Mouse (Mus musculus): ENCODE measurements around the gene Ldha. TPM values are rescaled to one million over a fixed set of nuclear protein-coding genes. Genes with fewer than 3 reads are reported as not detected.
A peak's percentile ranks its signal among the peaks of the same experiment; 100 is the strongest.

The Ldha gene
- polyA plus RNA-seq, 1 experiment from 2014 or later = 545 TPM

GRCm38 (mm10) chr7:46843576-46843975, 2.3 kb downstream of the Ldha start:
- Histone ChIP-seq H3K27me3 (ENCODE audit: control insufficient read depth, insufficient read depth, low read length) (no peaks in the 10 kb centered on the region), H3K4me1 (replicated peaks; ENCODE audit: control insufficient read depth, insufficient read depth, low read length) (peaks cover 8% of the 10 kb centered on the region), H3K4me2 (replicated peaks) (no peak overlapping the region), H3K27ac (no peak overlapping the region), H3K9me3 (ENCODE audit: control insufficient read depth, low read length) (no peaks in the 10 kb centered on the region), H3K4me3 (replicated peaks; ENCODE audit: low read length) (no peak overlapping the region), H3K9ac (no peak overlapping the region), H3K36me3 (replicated peaks; ENCODE audit: control insufficient read depth, insufficient read depth) (peaks cover 6% of the 10 kb centered on the region; the same call in 1 of the 2 replicates)
- no peak for DNase-seq (ENCODE audit: low spot score)
- WGBS = 93% methylated on average over 4 of the region's 4 CpGs
- ATAC-seq (ENCODE audit: low FRiP score) = no peak

GRCm38 (mm10) chr7:46845211-46845977, 4.1 kb downstream of the Ldha start:
- Histone ChIP-seq H3K9me3 (ENCODE audit: control insufficient read depth, low read length) (no peaks in the 10 kb centered on the region), H3K4me2 (replicated peaks) (peak overlapping the region; percentile 99), H3K36me3 (replicated peaks; ENCODE audit: control insufficient read depth, insufficient read depth) (peaks cover 23% of the 10 kb centered on the region), H3K4me1 (replicated peaks; ENCODE audit: control insufficient read depth, insufficient read depth, low read length) (no peaks in the 10 kb centered on the region; the same call in 1 of the 2 replicates), H3K27ac (peak overlapping the region; percentile 90), H3K9ac (peak overlapping the region; percentile 87), H3K27me3 (ENCODE audit: control insufficient read depth, insufficient read depth, low read length) (no peaks in the 10 kb centered on the region), H3K4me3 (replicated peaks; ENCODE audit: low read length) (peak overlapping the region; percentile 89)
- WGBS = under 1% methylated on average over 50 of the region's 51 CpGs
- ATAC-seq (ENCODE audit: low FRiP score) (peak; percentile 89), DNase-seq (ENCODE audit: low spot score) (peak; percentile 91)

GRCm38 (mm10) chr7:46845978-46846485, 4.8 kb downstream of the Ldha start:
- WGBS = under 1% methylated on average over 36 of the region's 36 CpGs

GRCm38 (mm10) chr7:46846486-46847244, 5.4 kb downstream of the Ldha start:
- peaks cover 36% of the 10 kb centered on the region for H3K36me3 ChIP-seq (replicated peaks; ENCODE audit: control insufficient read depth, insufficient read depth)
- H3K4me3 ChIP-seq (replicated peaks; ENCODE audit: low read length) = peak overlapping the region; percentile 89
- no peaks in the 10 kb centered on the region for H3K9me3 ChIP-seq (ENCODE audit: control insufficient read depth, low read length)
- under 1% methylated on average over 28 of the region's 28 CpGs for WGBS
- peak; percentile 56 for ATAC-seq (ENCODE audit: low FRiP score)
- DNase-seq (ENCODE audit: low spot score) = peak; percentile 74
- peak overlapping the region; percentile 90 for H3K27ac ChIP-seq
- H3K27me3 ChIP-seq (ENCODE audit: control insufficient read depth, insufficient read depth, low read length) = no peaks in the 10 kb centered on the region
- peak overlapping the region; percentile 87 for H3K9ac ChIP-seq
- peak overlapping the region; percentile 99 for H3K4me2 ChIP-seq (replicated peaks)
- no peaks in the 10 kb centered on the region; the same call in 1 of the 2 replicates for H3K4me1 ChIP-seq (replicated peaks; ENCODE audit: control insufficient read depth, insufficient read depth, low read length)

More at GRCm38 (mm10) chr7:46845978-46846485, 4.8 kb downstream of the Ldha start:
- peak overlapping the region; percentile 89 for H3K4me3 ChIP-seq (replicated peaks; ENCODE audit: low read length)
- H3K4me1 ChIP-seq (replicated peaks; ENCODE audit: control insufficient read depth, insufficient read depth, low read length) = no peaks in the 10 kb centered on the region; the same call in 1 of the 2 replicates
- no peaks in the 10 kb centered on the region for H3K27me3 ChIP-seq (ENCODE audit: control insufficient read depth, insufficient read depth, low read length)
- H3K27ac ChIP-seq = peak overlapping the region; percentile 90
- H3K36me3 ChIP-seq (replicated peaks; ENCODE audit: control insufficient read depth, insufficient read depth) = peaks cover 30% of the 10 kb centered on the region
- ATAC-seq (ENCODE audit: low FRiP score) (peak; percentile 54), DNase-seq (ENCODE audit: low spot score) (peak; percentile 39)
- no peaks in the 10 kb centered on the region for H3K9me3 ChIP-seq (ENCODE audit: control insufficient read depth, low read length)
- H3K9ac ChIP-seq = peak overlapping the region; percentile 87
- peak overlapping the region; percentile 99 for H3K4me2 ChIP-seq (replicated peaks)

DNA sequence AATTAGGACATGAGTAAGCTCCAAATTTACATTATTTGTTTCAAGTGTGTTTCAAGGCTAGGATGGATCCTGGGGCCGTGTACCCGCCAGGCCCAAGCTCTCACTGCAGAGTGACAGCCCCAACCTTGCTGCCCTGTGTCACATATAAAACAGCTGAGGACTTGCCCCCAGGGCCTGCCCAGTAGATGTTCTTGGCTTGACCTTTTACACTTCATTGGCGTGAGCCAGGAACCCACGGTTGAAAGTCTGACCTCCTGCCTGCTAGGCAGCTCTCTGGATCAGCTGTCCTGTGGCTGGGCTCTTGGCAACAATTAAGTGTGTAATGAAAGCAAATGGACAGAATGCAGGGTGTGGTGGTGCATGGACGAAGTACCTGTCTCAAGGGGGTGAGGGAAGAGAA, 8.0 kb downstream of the Ldha start:
- WGBS = 58% methylated on average over 5 of the region's 5 CpGs
- Histone ChIP-seq H3K4me3 (replicated peaks; ENCODE audit: low read length) (no peak overlapping the region), H3K4me2 (replicated peaks) (no peak overlapping the region), H3K36me3 (replicated peaks; ENCODE audit: control insufficient read depth, insufficient read depth) (peaks cover 62% of the 10 kb centered on the region), H3K27ac (no peak overlapping the region), H3K4me1 (replicated peaks; ENCODE audit: control insufficient read depth, insufficient read depth, low read length) (no peaks in the 10 kb centered on the region; the same call in 1 of the 2 replicates), H3K27me3 (ENCODE audit: control insufficient read depth, insufficient read depth, low read length) (no peaks in the 10 kb centered on the region), H3K9ac (no peak overlapping the region), H3K9me3 (ENCODE audit: control insufficient read depth, low read length) (no peaks in the 10 kb centered on the region)
- DNase-seq (ENCODE audit: low spot score) (no peak), ATAC-seq (ENCODE audit: low FRiP score) (no peak)

DNA sequence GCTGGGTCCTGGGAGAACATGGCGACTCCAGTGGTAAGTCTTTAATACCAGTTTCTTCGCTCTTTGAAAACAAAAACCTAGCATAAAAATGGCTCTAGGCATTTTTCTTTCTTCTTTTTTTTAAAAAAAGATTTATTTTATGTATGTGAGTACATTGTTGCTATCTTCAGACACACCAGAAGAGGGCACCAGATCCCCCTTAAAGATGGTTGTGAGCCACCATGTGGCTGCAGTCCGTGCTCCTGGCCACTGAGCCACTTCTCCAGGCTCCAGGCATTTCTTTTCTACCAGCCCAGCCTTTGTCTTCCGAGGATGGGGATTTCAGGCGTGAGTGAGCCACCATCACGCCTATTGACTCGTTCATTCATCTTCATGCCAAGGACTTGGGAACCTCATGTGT, 9.8 kb downstream of the Ldha start:
- no peak for ATAC-seq (ENCODE audit: low FRiP score)
- Histone ChIP-seq H3K4me1 (replicated peaks; ENCODE audit: control insufficient read depth, insufficient read depth, low read length) (no peaks in the 10 kb centered on the region; the same call in 1 of the 2 replicates), H3K4me2 (replicated peaks) (no peak overlapping the region), H3K9ac (no peak overlapping the region), H3K27ac (no peak overlapping the region), H3K36me3 (replicated peaks; ENCODE audit: control insufficient read depth, insufficient read depth) (peaks cover 78% of the 10 kb centered on the region), H3K9me3 (ENCODE audit: control insufficient read depth, low read length) (no peaks in the 10 kb centered on the region), H3K27me3 (ENCODE audit: control insufficient read depth, insufficient read depth, low read length) (no peaks in the 10 kb centered on the region), H3K4me3 (replicated peaks; ENCODE audit: low read length) (no peak overlapping the region)
- no peak for DNase-seq (ENCODE audit: low spot score)
- WGBS = 56% methylated on average over 7 of the region's 7 CpGs

DNA sequence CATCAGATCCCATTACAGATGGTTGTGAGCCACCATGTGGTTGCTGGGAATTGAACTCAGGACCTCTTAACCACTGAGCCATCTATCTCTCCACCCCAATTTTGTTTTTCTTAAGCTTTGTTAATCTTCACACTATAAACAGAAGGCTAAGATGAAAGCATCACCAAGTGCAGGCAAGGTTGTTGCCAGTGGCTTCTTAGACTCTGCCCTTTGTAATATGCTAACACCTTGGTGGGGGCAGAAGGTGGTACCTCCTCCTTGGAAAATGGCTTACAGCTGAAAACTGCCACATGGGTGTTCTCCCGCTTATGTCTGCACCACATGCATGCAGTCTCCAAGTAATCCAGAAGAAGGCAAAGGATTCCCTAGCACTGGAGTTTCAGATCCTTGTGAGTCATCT, 11.4 kb downstream of the Ldha start:
- ATAC-seq (ENCODE audit: low FRiP score) = no peak
- Histone ChIP-seq H3K4me2 (replicated peaks) (no peak overlapping the region), H3K9me3 (ENCODE audit: control insufficient read depth, low read length) (no peaks in the 10 kb centered on the region), H3K27me3 (ENCODE audit: control insufficient read depth, insufficient read depth, low read length) (no peaks in the 10 kb centered on the region), H3K27ac (no peak overlapping the region), H3K9ac (no peak overlapping the region), H3K4me1 (replicated peaks; ENCODE audit: control insufficient read depth, insufficient read depth, low read length) (no peaks in the 10 kb centered on the region), H3K4me3 (replicated peaks; ENCODE audit: low read length) (no peak overlapping the region), H3K36me3 (replicated peaks; ENCODE audit: control insufficient read depth, insufficient read depth) (peaks cover 82% of the 10 kb centered on the region)
- no peak for DNase-seq (ENCODE audit: low spot score)
- 97% methylated on average over 1 of the region's 1 CpGs for WGBS

DNA sequence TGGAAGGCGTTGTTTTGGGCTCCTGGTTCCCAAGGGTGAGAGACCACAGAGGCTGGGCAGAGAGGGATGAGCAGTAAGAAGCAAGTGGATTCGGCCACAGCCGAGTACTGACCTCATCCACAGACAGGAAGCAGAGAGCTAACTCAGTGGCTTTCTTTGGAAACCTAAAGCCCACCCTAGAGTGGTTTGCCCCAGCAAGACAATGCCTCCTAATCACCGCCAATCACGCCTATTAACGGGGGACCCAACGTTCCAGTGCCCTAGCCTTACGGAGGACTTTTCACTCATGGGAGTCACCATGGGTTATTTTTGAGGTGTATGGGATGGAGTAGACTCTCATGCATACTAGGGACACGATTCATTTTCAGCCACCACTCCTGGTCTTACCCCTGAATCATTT, 12.1 kb downstream of the Ldha start:
- Histone ChIP-seq H3K4me2 (replicated peaks) (no peak overlapping the region), H3K36me3 (replicated peaks; ENCODE audit: control insufficient read depth, insufficient read depth) (peaks cover 78% of the 10 kb centered on the region), H3K27ac (no peak overlapping the region), H3K4me3 (replicated peaks; ENCODE audit: low read length) (no peak overlapping the region), H3K27me3 (ENCODE audit: control insufficient read depth, insufficient read depth, low read length) (no peaks in the 10 kb centered on the region), H3K4me1 (replicated peaks; ENCODE audit: control insufficient read depth, insufficient read depth, low read length) (no peaks in the 10 kb centered on the region), H3K9ac (no peak overlapping the region), H3K9me3 (ENCODE audit: control insufficient read depth, low read length) (no peaks in the 10 kb centered on the region)
- WGBS = 90% methylated on average over 9 of the region's 9 CpGs
- DNase-seq (ENCODE audit: low spot score) (no peak), ATAC-seq (ENCODE audit: low FRiP score) (no peak)

GRCm38 (mm10) chr7:46855866-46856560, 14.7 kb downstream of the Ldha start:
- WGBS = 71% methylated on average over 7 of the region's 7 CpGs

More at GRCm38 (mm10) chr7:46855866-46856560, 14.7 kb downstream of the Ldha start:
- Histone ChIP-seq H3K36me3 (replicated peaks; ENCODE audit: control insufficient read depth, insufficient read depth) (peaks cover 52% of the 10 kb centered on the region), H3K9me3 (ENCODE audit: control insufficient read depth, low read length) (no peaks in the 10 kb centered on the region), H3K4me3 (replicated peaks; ENCODE audit: low read length) (no peak overlapping the region), H3K27me3 (ENCODE audit: control insufficient read depth, insufficient read depth, low read length) (no peaks in the 10 kb centered on the region), H3K4me2 (replicated peaks) (no peak overlapping the region), H3K27ac (no peak overlapping the region), H3K4me1 (replicated peaks; ENCODE audit: control insufficient read depth, insufficient read depth, low read length) (no peaks in the 10 kb centered on the region), H3K9ac (no peak overlapping the region)
- DNase-seq (ENCODE audit: low spot score) (no peak), ATAC-seq (ENCODE audit: low FRiP score) (no peak)
